Mouse (Mus musculus) ES-E14 (cell line): ENCODE measurements at regions not wholly inside any gene's neighbourhood (a gene's known extent, or its start where the extent isn't known, plus 50 kb on each side); places are given as distances from the start of the nearest gene placed in this dataset.

Source experiments
- DNase-seq: peaks from one replicate; pipeline ENCODE4 v3.0.0-alpha.2; 2013; ENCODE audit warnings: low read depth, low spot score
- H3K27ac ChIP-seq: 2 replicates; pipeline ENCODE4 v1.5.1; 2012; ENCODE audit warnings: low read depth, mild to moderate bottlenecking, low read length, moderate library complexity, mixed read lengths; ENCODE audit not compliant: poor library complexity, insufficient read depth, severe bottlenecking
- H3K36me3 ChIP-seq: 2 replicates; pipeline ENCODE4 v1.6.1; 2012; ENCODE audit warnings: mild to moderate bottlenecking, low read length, moderate library complexity, mixed read lengths; ENCODE audit not compliant: control insufficient read depth, poor library complexity, insufficient read depth, severe bottlenecking
- H3K4me1 ChIP-seq, 2 experiments: fragments of 150-350 bp in 1 of 2; sonication (generic) in 1 of 2; 2 replicates each; pipeline ENCODE4 v1.6.1; 2012; ENCODE audit warnings: low read length in 2 of 2, mild to moderate bottlenecking in 1 of 2, mixed read lengths in 1 of 2; ENCODE audit not compliant: control insufficient read depth in 2 of 2, insufficient read depth in 2 of 2, poor library complexity in 1 of 2
- H3K4me3 ChIP-seq, 2 experiments: fragments of 150-350 bp in 1 of 2; sonication (generic) in 1 of 2; 2 replicates each; pipeline ENCODE4 v1.5.1; 2012; ENCODE audit warnings: low read length in 2 of 2, low read depth in 1 of 2, mild to moderate bottlenecking in 1 of 2, mixed read lengths in 1 of 2; ENCODE audit not compliant: insufficient read depth in 1 of 2, poor library complexity in 1 of 2, severe bottlenecking in 1 of 2
- H3K9ac ChIP-seq: 2 replicates; pipeline ENCODE4 v1.6.1; 2012; ENCODE audit warnings: low read depth, mild to moderate bottlenecking, low read length, mixed read lengths; ENCODE audit not compliant: poor library complexity, insufficient read depth, severe bottlenecking
- H3K9me3 ChIP-seq: fragments of 150-350 bp; sonication (generic); 2 replicates; pipeline ENCODE4 v1.6.1; 2012; ENCODE audit warnings: low read depth, mild to moderate bottlenecking, low read length; ENCODE audit not compliant: control insufficient read depth, insufficient read depth
- CHD2 ChIP-seq: IDR thresholded peaks from 2 replicates; pipeline ENCODE4 v1.6.1; 2014; ENCODE audit warnings: mild to moderate bottlenecking, low read depth, low read length, inconsistent platforms
- HCFC1 ChIP-seq: IDR thresholded peaks from 2 replicates; pipeline ENCODE4 v1.6.1; 2012; ENCODE audit warnings: low read length, inconsistent platforms, borderline replicate concordance; ENCODE audit not compliant: insufficient read depth
- MAFK ChIP-seq: IDR thresholded peaks from 2 replicates; pipeline ENCODE4 v1.6.1; 2014; ENCODE audit warnings: mild to moderate bottlenecking, low read depth, low read length, inconsistent platforms; ENCODE audit not compliant: insufficient read depth
- ZC3H11A ChIP-seq: IDR thresholded peaks from 2 replicates; pipeline ENCODE4 v1.6.1; 2012; ENCODE audit warnings: low read depth, mild to moderate bottlenecking, inconsistent platforms, low read length, borderline replicate concordance
- ZNF384 ChIP-seq: IDR thresholded peaks from 2 replicates; pipeline ENCODE4 v1.6.1; 2012; ENCODE audit warnings: low read depth, low read length, inconsistent platforms
- in situ Hi-C, 2 experiments: fragments of 600-800 bp; cut with MboI; formaldehyde crosslinking; loops; one replicate each; pipeline ENCODE4 v1.15.1; 2025; ENCODE audit warnings: low sequenced_read_pairs in 2 of 2, inconsistent platforms in 1 of 2; ENCODE audit not compliant: unreplicated experiment in 2 of 2

DNA sequence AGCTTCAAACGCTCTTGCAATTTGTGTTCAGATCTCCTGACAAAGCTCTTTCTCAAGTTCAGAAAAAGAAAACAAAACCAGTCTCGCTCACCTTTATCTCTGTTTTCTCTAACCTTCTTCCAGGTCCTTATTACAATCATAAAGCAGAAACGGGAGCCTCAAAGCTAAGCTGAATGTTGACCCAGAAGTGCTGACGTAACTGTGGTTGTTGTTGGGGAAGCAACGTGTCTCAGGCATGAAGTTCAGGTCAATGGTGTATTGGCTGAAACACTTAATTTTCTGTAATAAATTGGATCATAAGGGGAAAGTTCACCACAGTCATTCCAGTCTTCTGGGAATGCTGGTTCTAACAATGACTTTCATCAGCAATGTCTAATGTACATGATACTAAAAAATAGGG is 586.7 kb downstream of the Ofcc1 start:
- Histone ChIP-seq H3K4me1 (no peaks in the 10 kb centered on the region), H3K36me3 (no peaks in the 10 kb centered on the region), H3K9me3 (no peaks in the 10 kb centered on the region), H3K9ac (no peak overlapping the region), H3K4me3 (no peak overlapping the region), H3K27ac (no peak overlapping the region)
- in situ Hi-C loops, result no loop called here
- DNase-seq, result no peak
- TF ChIP-seq CHD2 (no peak), ZC3H11A (no peak), MAFK (no peak), ZNF384 (no peak), HCFC1 (no peak)

DNA sequence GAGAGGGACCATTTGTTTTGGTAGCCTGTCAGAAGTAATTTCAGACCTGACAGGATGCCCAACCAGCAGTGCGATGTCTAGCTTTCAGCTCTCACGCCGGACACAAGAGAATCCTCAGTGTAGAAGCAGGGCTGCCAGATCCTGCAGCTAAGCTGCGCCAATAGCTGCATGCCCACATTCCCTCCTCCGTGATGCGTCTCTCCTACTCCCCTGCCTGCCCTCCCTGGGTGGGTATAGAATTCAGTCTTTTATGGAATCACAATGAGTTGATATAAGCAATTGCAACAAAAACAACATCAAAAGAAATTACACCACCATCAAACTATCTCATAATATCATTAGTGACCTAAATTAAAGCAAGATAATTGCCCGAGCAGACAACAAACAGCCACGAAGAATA is 587.1 kb downstream of the Ofcc1 start:
- no peaks in the 10 kb centered on the region for H3K36me3 ChIP-seq
- no peak overlapping the region for H3K27ac ChIP-seq
- in situ Hi-C loops, result no loop called here
- H3K9me3 ChIP-seq, result no peaks in the 10 kb centered on the region
- H3K4me1 ChIP-seq, result no peaks in the 10 kb centered on the region
- DNase-seq, result no peak
- no peak for TF ChIP-seq MAFK
- TF ChIP-seq HCFC1, result no peak
- TF ChIP-seq CHD2, result no peak
- TF ChIP-seq ZC3H11A, result no peak
- TF ChIP-seq ZNF384, result no peak
- H3K9ac ChIP-seq, result no peak overlapping the region
- no peak overlapping the region for H3K4me3 ChIP-seq

DNA sequence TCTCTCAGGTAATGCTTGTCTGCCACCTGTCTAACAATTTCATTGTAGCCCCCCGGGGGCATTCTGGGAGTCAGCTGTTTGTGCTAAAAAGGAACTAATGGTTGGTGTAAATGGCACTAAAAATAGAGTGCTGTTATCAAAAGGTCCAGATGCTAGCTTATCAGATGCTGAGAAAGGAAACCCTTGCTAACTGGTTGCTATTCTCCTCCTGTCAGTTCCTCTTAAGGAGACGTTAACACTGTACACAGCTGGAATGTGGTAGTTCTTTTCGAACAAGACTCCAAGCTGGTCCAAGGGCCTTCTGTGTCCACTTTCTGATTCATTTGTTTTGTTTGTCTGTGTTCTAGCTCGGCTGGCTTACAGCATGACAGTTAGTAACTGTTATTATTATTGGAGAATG is 592.0 kb downstream of the Ofcc1 start:
- no peak overlapping the region for H3K4me3 ChIP-seq
- in situ Hi-C loops, result no loop called here
- no peak overlapping the region for H3K9ac ChIP-seq
- no peak overlapping the region for H3K27ac ChIP-seq
- H3K9me3 ChIP-seq, result no peaks in the 10 kb centered on the region
- H3K36me3 ChIP-seq, result no peaks in the 10 kb centered on the region
- TF ChIP-seq MAFK, result no peak
- no peak for TF ChIP-seq CHD2
- no peak for TF ChIP-seq ZNF384
- TF ChIP-seq ZC3H11A, result no peak
- DNase-seq, result no peak
- H3K4me1 ChIP-seq, result no peaks in the 10 kb centered on the region

- Histone ChIP-seq H3K9me3 (no peaks in the 10 kb centered on the region), H3K27ac (no peak overlapping the region), H3K4me1 (no peaks in the 10 kb centered on the region), H3K4me3 (no peak overlapping the region), H3K36me3 (no peaks in the 10 kb centered on the region), H3K9ac (no peak overlapping the region)
- in situ Hi-C loops, result no loop called here
- no peak for TF ChIP-seq ZNF384
- no peak for TF ChIP-seq HCFC1
- TF ChIP-seq MAFK, result no peak
- no peak for TF ChIP-seq CHD2
- no peak for DNase-seq
Observed at GRCm38 (mm10) chr13:39766897-39767296, 594.4 kb downstream of the Ofcc1 start.
